ENCODE assay signal across 14 mouse cellular contexts in the genomic region with DNA sequence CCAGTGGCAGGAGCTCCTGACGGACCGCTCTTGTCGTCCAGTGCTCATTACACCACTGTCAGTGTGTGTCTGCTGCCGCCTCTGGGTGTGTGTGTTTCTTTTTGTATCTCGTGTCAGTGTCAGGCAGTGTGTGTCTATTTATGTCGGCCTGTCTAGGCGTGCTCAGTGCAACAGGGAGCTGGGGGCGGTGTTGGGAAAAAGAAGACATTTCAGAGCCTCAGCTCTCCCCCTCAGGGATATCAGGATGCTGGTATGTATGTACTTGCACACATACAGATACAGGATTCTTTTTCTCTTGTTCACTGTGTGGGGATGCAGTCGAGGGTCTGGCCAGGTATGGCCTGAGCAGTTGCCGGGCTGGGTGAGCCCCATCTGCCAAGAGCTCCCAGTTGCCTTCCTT. TPM values are rescaled to one million over a fixed set of nuclear protein-coding genes. Genes with fewer than 3 reads are reported as not detected.
A peak's percentile ranks its signal among the peaks of the same experiment; 100 is the strongest.
DNase-seq lines count a peak whose midpoint lies in the region; ATAC-seq and TF ChIP-seq lines count a peak whose summit lies in the region.
"Had no signal": no experiment of that assay in that cellular context is flagged by ENCODE, and none has a peak within 500 bp of the region (broad histone marks: within the 10 kb centered on the region; RNA-seq: fewer than 3 reads in every experiment).

No protein-coding gene starts in this region.

- WGBS in forebrain, embryonic 13.5 days: 16% methylated on average over 10 of the region's 10 CpGs
- WGBS in hindbrain, postnatal 0 days: 24% methylated on average over 10 of the region's 10 CpGs
- WGBS in neural tube, embryonic 11.5 days: 36% methylated on average over 10 of the region's 10 CpGs

- ATAC-seq in forebrain, embryonic 13.5 days: no peak; the same call in 1 of the 2 replicates
- ATAC-seq in hindbrain, postnatal 0 days: no peak
- peak; percentile 14 for ATAC-seq in neural tube, embryonic 11.5 days (ENCODE audit: insufficient read depth, low FRiP score, low TSS enrichment)
- ATAC-seq in granulocyte monocyte progenitor cell, adult 5-6 weeks (replicated peaks; ENCODE audit: poor library complexity, severe bottlenecking): no peak
- ATAC-seq: lung, postnatal 0 days; Patski had no signal

- H3K4me2 ChIP-seq in forebrain, embryonic 13.5 days: peak overlapping the region; percentile 38
- no peak overlapping the region for H3K4me2 ChIP-seq in hindbrain, postnatal 0 days (ENCODE audit: low read depth, low read length)
- H3K4me2 ChIP-seq in neural tube, embryonic 11.5 days (ENCODE audit: low read depth): no peak overlapping the region
- H3K4me2 ChIP-seq: embryonic facial prominence, embryonic 15.5 days; stomach, embryonic 15.5 days had no signal

- peak; percentile 90 for DNase-seq in brain, adult 2 months (ENCODE audit: low read depth, low spot score)
- no peak for DNase-seq in hindbrain, postnatal 0 days (ENCODE audit: low spot score)
- DNase-seq in neural tube, embryonic 11.5 days (ENCODE audit: low spot score): peak; percentile 53
- no peak for DNase-seq in urinary bladder, postnatal 36 days (ENCODE audit: low spot score in 2 of 2)
- DNase-seq in gastrocnemius, postnatal 36 days: no peak
- DNase-seq in thymus, postnatal 14 days: no peak
- DNase-seq: adrenal gland, postnatal 14 days; kidney, postnatal 14 days had no signal

- TF ChIP-seq CTCF in hindbrain, postnatal 0 days (IDR thresholded peaks at IDR 0.05; ENCODE audit: low read depth): no peak

- H3K36me3 ChIP-seq in forebrain, embryonic 13.5 days (ENCODE audit: poor library complexity, severe bottlenecking): peaks cover 85% of the 10 kb centered on the region
- peaks cover 17% of the 10 kb centered on the region; the same call in 1 of the 2 replicates for H3K36me3 ChIP-seq in hindbrain, postnatal 0 days (ENCODE audit: insufficient read depth, low read length)
- H3K36me3 ChIP-seq in neural tube, embryonic 11.5 days (ENCODE audit: control insufficient read depth, insufficient read depth, low read length): no peaks in the 10 kb centered on the region
- H3K36me3 ChIP-seq: embryonic facial prominence, embryonic 15.5 days; stomach, embryonic 15.5 days had no signal

- H3K9me3 ChIP-seq in forebrain, embryonic 13.5 days (replicated peaks): no peaks in the 10 kb centered on the region
- no peaks in the 10 kb centered on the region for H3K9me3 ChIP-seq in hindbrain, postnatal 0 days (ENCODE audit: low read length)
- H3K9me3 ChIP-seq in neural tube, embryonic 11.5 days (ENCODE audit: control insufficient read depth, low read length): no peaks in the 10 kb centered on the region
- H3K9me3 ChIP-seq: embryonic facial prominence, embryonic 15.5 days; stomach, embryonic 15.5 days had no signal

- peak overlapping the region; percentile 100 for H3K27ac ChIP-seq in forebrain, embryonic 13.5 days
- peak overlapping the region; percentile 97 for H3K27ac ChIP-seq in hindbrain, postnatal 0 days
- peak overlapping the region; percentile 95 for H3K27ac ChIP-seq in neural tube, embryonic 11.5 days (ENCODE audit: low read depth, low read length)
- H3K27ac ChIP-seq: embryonic facial prominence, embryonic 15.5 days; stomach, embryonic 15.5 days had no signal

- H3K4me1 ChIP-seq in forebrain, embryonic 13.5 days: peaks cover 95% of the 10 kb centered on the region
- H3K4me1 ChIP-seq in hindbrain, postnatal 0 days (ENCODE audit: insufficient read depth, low read length): peaks cover 47% of the 10 kb centered on the region
- peaks cover 50% of the 10 kb centered on the region for H3K4me1 ChIP-seq in neural tube, embryonic 11.5 days (ENCODE audit: control insufficient read depth, insufficient read depth, low read length)

- peak overlapping the region; percentile 63 for H3K9ac ChIP-seq in forebrain, embryonic 13.5 days
- 0 out of 2 replicates have a peak overlapping the region, but pooled peaks have one; percentile 2 for H3K9ac ChIP-seq in hindbrain, postnatal 0 days (replicated peaks; ENCODE audit: low read length)
- H3K9ac ChIP-seq in neural tube, embryonic 11.5 days (ENCODE audit: low read length): peak overlapping the region; percentile 46
- H3K9ac ChIP-seq: embryonic facial prominence, embryonic 15.5 days; stomach, embryonic 15.5 days had no signal

- intact Hi-C loops in gastrocnemius, postnatal 36 days (cut with DNase I): no loop called here

- no peak overlapping the region for H3K4me3 ChIP-seq in forebrain, embryonic 13.5 days
- H3K4me3 ChIP-seq in hindbrain, postnatal 0 days (ENCODE audit: low read length): no peak overlapping the region
- no peak overlapping the region for H3K4me3 ChIP-seq in neural tube, embryonic 11.5 days (ENCODE audit: low read depth, low read length)
- H3K4me3 ChIP-seq: embryonic facial prominence, embryonic 15.5 days; stomach, embryonic 15.5 days had no signal

- H3K27me3 ChIP-seq in forebrain, embryonic 13.5 days: no peaks in the 10 kb centered on the region
- no peaks in the 10 kb centered on the region for H3K27me3 ChIP-seq in hindbrain, postnatal 0 days (ENCODE audit: insufficient read depth, low read length)
- H3K27me3 ChIP-seq in neural tube, embryonic 11.5 days (ENCODE audit: control insufficient read depth, insufficient read depth, low read length): no peaks in the 10 kb centered on the region

RNA-seq across cellular contexts. Expression of a gene that starts 58.8 kb away (rescaled TPM):
- 29.7 and 30.4 TPM in 2 replicates for polyA plus RNA-seq in forebrain, embryonic 13.5 days (2015; fragmentation: Nextera tagmentation; extraction: Ambion mirVana)
- total RNA-seq in hindbrain, postnatal 0 days (2014; rRNA removed): 60.0 and 79.5 TPM in 2 replicates
- 23.8 and 23.9 TPM in 2 replicates for polyA plus RNA-seq in hindbrain, postnatal 0 days (2015; fragmentation: Nextera tagmentation; extraction: Ambion mirVana)
- polyA plus RNA-seq in neural tube, embryonic 11.5 days (2014; fragmentation: Nextera tagmentation; extraction: Ambion mirVana): 36.9 and 45.1 TPM in 2 replicates
- total RNA-seq in granulocyte monocyte progenitor cell, adult 5-6 weeks (2014; fragmentation: Nextera tagmentation): 27.1 and 34.9 TPM in 2 replicates
- total RNA-seq in granulocyte monocyte progenitor cell, adult 5-6 weeks (2017): 40.5 and 61.0 TPM in 2 replicates
- 10 to 100 TPM; 30.6 to 34.2 TPM for total RNA-seq in gastrocnemius, postnatal 36 days (2021)

Comparison
In these comparisons a context has a peak if more than half of its experiments do, and no peak if none do; other contexts are left out.
1. DNase-seq: peak in brain, adult 2 months (single experiment) and neural tube, embryonic 11.5 days (single experiment); none in hindbrain, postnatal 0 days (single experiment), urinary bladder, postnatal 36 days (0 of 2), gastrocnemius, postnatal 36 days (0 of 2) and thymus, postnatal 14 days (single experiment).
2. H3K9ac ChIP-seq: peak in every context shown above with its lines; median percentile 63 in forebrain, embryonic 13.5 days; 46 in neural tube, embryonic 11.5 days; 2 in hindbrain, postnatal 0 days.
3. Peak in every context shown above with its lines, with median percentiles within 50 percentile points of each other: H3K27ac ChIP-seq.